Mouse (Mus musculus) ovary, postnatal 10 days (tissue): ENCODE results near the gene Matk.
A peak's percentile ranks its signal among the peaks of the same experiment; 100 is the strongest.
"Not testable (repeated sequence)": the region's sequence is repeated elsewhere in the genome, so short reads cannot be mapped to it uniquely, and the experiment has no call there.

Source experiments
- DNase-seq: peaks from one replicate; pipeline ENCODE4 v3.0.0; 2022; ENCODE audit warnings: low spot score

The Matk gene

DNA sequence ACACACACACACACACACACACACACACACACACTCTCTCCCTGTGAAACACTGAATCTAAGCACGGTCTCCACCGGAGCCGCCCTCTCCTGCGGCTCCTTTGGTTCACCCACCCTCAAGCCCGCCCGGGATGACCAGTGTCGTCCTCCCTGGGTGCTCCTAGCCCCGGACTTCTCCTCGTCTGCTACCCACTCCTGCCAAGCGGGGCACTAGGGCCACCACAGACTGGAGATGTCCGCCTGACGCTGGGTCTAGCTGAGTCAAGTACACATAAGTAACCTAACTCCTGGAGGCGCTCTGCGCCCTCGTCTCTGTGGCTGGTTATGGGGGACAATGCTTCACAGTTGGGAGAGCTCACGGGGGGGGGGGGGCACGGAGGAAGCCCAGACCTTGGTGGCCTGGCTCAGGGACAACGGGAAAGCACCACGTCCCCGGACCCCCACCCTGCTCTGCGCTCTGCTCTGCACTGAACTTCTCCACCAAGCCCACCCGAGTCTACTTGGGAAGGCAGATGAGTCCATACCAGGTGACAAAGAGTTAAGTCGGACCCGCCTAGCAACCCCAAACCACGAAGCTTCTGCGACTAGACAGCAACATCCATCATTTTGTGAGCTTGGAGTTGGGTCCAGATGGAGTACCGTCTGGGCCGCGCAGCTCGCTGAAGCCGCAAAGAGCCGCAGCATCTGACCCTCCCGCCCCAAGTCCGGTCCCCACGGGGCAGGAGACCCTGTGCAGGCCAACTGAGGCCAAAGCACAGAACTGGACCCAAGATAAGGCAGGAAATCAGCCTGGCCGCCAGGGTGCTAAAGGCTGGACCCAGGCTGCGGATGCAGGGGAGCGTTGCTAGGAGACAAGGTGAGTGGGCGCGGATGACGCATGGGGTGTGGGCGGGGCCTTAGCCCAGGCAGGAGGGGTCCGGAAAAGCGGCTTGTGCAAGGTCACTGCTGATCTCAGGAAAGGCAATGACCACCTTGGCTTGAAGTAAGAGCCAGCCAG is at the start of gene Matk:
Matk (plus strand) TSS at position 512 of the 996 bp plus-strand sequence.
- no peak for DNase-seq

DNA sequence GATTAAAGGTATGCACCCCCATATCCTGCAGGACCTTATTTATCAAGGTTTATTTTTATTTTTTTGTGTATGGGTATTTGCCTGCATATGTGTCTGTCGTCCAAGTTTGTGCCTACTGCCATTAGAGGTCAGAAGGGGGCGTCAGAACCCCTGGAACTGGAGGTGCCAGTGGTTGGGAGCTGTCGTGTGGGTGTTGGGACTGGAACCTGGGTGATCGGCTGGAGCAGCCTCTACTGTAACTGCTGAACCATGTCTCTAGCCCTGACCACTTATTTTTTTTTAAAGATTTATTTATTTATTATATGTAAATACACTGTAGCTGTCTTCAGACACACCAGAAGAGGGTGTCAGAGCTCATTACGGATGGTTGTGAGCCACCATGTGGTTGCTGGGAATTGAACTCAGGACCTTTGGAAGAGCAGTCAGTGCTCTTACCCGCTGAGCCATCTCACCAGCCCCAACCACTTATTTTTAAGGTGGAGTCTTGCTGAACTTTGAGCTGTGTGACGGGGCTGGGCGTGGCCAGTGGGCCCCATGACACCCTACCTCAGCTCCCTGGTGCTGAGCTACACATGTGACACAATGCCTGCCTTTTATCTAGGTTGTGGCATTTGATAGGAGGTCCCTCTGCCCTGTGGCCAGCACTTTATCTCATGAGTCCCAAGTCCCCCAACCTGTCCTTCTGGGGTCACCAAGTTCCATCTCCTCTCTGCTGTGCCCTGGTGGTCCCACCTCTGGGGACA is 49.6 kb upstream of the Matk start:
- no peak for DNase-seq

DNA sequence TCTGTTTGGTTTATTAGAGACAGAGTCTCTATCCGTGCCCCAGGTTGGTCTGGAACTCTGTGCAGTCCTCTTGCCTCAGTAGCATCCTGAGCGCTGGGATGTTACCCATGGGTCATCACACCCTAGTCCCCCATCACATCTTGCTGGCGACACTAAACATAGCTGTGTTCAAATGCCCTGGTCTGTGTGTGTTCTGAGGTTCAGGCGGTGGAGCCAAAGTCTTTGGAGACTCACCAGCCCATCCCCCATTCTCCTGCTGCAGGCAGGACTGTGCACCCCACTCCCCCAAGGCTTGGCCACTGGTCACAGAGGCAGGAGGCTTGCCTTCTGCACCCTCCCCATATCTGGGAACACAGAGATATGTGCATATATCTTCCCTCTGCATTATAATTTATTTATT is 48.6 kb upstream of the Matk start:
- no peak for DNase-seq

DNA sequence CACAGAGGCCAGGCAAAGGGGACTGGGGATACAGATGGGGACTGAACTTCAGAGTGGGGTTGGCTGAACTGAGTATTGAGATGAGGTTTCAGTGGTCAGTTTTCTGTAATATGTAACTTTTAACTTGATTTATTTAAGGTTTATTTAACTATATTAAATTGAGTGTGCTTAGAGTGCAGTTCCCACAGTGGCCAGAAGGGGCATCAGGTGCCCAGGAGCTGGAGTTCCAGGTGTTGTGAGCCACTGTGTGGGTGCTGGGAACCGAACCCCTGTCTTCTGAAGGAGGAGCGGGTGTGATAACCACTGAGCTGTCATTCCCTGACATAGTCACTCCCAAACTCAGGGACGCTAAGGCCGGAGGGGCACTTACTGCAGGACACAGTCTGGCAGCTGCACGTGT is 42.6 kb upstream of the Matk start:
- no peak for DNase-seq

DNA sequence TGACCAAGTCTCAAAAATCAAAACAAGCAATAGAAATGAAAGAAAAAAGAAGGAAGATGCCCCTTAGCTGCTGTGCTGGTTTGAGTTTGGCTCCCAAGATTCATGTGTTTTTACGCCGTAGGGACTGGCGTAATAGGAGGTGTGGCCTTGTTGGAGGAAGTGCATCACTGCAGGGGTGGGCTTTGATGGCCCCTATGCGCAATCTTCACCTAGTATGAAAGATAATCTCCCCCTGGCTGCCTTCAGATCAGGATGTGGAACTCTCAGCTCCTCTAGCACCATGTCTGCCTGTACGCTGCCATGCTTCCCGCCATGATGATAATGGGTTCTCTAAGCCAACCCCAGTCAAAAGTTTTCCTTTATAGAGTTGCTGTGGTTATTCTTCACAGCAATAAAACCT is 36.5 kb upstream of the Matk start:
- DNase-seq = no peak

DNA sequence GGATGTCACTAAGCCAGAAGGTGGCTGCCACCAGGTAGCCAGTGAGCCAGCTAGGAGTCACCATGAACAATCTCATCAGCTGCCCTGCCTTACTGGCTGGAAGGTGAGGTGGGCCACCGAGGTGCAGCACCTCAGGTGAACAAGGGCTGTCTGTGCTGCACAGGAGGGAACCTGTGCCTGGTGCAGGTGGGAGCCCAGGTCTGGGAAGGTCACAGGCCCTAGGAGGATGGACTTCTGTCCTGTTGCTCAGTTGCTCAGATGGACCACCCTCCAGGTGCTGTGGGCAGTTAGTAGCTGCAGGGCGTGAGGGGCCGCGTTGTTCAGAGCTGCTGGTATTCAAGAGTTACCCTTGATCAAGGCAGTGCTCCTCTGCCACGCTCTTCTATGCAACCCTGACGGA is 35.9 kb upstream of the Matk start:
- DNase-seq = no peak

DNA sequence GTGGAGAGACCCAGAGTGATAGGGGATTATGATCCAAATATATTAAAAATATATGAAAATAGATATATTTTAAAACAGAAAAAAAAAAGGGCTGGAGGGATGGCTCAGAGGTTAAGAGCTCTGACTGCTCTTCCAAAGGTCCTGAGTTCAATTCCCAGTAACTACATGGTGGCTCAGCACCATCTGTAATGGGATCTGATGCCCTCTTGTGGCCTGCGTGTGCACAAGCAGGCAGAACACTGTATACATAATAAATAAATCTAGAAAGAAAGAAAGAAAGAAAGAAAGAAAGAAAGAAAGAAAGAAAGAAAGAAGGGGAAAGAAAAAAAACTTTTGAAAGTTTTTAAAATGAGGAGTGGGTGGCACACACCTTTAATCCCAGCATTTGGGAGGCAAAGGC is 35.5 kb upstream of the Matk start:
- DNase-seq = not testable (repeated sequence)

DNA sequence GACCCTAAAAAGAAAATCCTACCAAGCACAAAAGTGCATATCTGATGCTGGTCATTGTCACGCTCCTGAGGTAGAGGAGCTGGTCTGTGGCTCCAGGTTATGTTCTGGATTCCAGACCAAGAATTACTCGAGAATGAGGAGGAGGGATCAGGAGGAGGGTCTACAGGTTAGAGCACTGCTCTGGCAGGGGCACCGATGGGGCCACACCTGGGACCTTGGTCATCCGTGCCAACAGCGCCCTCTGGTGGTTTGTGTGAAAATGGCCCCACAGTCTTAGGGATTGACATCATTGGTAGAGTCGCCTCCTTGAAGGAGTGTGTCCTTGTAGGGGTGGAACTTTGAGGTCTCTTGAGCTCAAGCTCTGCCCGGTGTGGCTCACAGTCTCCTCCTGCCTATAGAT is 34.8 kb upstream of the Matk start:
- DNase-seq = peak; percentile 36

DNA sequence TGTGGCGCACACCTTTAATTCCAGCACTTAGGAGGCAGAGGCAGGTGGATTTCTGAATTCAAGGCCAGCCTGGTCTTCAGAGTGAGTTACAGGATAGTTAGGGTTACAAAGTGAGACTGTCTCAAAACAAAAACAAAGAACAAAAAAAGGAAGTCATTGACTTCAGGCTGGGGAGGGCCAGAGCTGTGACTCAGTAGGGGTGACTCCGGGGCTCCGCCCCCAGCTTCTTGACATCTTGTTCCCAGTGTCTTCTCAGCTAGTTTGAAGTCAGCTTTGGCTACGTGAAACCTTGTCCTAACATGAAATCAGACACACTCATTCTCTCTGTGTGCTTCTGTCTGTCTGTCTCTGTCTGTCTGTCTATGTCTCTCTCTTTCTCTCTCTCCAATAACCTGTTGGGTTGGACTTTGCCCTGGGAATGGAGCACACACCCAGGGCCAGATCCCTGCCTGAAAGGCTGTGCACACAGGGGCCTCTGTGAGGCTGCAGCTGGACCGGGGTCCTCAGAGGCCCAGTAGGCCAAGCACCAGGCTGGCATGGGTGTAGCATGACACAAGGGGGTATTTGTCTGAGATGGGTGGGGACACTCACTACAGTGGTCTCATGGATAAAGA is 31.2 kb upstream of the Matk start:
- DNase-seq = no peak

DNA sequence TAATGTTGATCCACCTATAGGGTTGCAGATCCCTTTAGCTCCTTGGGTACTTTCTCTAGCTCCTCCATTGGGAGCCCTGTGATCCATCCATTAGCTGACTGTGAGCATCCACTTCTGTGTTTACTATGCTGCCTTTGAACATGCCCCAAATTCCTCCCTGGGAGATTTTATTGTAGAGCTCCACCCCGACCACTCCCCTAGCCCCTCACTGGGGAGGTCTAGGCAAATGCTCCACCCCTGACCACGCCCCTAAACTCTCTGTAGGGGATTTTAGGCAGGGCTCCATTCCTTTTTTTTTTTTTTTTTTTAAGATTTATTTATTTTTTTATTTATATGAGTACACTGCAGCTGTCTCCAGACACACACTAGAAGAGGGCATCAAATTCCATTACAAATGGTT is 29.0 kb upstream of the Matk start:
- not testable (repeated sequence) for DNase-seq

DNA sequence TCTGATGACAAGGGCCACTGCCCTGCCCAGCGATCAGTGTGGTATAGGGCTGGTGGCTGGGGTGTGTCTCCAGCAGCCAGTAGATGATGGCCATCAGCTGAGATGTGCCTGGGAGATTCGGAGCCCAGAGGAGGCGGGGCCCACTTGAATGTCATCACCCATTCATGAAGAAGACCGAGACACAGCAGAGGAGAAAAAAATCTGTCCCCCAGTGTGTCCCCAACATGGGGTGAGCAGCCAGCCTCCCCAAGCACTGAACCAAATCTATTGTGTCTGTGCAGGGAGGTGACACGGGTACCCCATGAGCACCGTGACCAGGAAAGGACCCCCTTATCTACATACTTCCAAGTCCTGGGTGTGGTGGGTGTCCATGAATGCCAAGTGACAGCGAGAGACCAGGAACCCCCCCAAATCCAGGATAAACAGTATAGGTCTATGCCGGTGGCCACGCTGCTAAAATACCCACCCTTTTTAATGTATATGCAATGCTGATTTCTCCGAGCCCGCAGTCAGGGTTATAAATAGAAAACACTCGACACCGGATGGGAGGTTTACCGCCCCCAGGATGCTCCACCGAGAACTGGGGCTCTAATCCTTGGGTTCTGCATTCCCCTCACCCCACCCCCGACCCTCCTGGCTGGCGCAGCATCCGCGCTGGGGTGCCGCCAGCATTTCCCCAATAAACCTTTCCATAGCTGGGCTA is 22.8 kb upstream of the Matk start:
- DNase-seq = no peak

DNA sequence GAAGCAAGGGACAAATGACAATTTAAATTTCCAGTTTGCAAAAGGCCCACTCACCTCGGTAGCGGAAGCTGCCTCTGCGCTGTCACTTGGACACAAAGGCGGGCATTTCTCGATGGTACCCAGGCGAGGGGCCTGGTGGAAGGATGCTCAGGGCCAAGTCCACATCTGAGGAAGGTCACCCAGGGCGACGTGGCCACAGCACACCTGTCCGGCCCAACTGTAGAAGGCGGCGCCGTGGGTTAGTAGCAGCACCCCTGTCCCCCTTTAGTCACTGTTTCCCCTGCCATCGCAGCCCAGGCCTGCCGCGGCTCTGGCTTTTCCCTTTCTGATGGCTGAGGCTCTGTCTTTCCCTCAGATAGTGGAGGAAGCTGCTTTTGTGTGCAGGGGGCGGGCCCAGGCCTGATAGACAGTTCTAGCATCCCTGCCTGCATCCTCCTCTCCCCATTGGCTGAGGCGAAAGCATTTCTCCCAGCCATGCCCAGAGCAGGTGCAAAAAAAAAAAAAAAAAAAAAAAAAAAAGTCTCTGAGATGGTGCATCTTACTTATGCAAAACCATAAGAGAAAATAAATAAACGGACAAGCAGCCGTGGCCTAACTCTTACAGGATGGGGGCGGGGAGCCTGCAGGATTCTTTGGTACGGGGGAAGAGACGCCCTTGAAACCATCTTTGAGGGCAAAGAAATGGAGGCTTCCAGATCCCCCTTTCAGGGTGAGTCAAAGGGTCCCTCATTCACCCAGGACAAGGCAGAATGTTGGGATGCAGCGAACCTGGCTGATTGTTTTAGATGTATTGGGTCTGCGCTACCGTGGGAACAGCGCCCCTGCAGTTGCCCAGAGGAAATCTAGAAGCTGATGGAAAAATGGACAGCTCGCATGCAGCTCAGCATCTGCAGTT is 22.1 kb upstream of the Matk start, which contains the start of gene Atcay:
Atcay (minus strand) TSS at position 396 of the 895 bp plus-strand sequence.
- no peak for DNase-seq

DNA sequence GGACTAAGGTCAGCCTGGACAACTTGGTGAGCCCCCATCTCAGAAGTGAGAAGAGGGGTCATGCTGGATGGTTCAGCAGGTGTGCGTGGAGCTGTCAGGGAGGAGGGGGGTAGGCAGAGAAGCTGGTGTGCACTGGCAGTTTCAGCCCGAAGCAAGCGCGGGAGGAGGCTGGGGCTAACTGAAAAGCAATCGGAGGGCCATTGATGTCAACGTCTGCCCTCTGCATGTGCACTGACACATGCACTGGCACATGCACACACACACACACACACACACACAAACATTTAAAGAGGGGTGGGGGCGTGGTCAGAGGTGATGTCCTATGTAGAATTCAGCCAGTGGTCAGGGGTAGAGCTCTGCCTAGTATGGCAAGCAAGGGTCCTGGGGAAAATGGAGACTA is 21.3 kb upstream of the Matk start:
- DNase-seq = no peak

DNA sequence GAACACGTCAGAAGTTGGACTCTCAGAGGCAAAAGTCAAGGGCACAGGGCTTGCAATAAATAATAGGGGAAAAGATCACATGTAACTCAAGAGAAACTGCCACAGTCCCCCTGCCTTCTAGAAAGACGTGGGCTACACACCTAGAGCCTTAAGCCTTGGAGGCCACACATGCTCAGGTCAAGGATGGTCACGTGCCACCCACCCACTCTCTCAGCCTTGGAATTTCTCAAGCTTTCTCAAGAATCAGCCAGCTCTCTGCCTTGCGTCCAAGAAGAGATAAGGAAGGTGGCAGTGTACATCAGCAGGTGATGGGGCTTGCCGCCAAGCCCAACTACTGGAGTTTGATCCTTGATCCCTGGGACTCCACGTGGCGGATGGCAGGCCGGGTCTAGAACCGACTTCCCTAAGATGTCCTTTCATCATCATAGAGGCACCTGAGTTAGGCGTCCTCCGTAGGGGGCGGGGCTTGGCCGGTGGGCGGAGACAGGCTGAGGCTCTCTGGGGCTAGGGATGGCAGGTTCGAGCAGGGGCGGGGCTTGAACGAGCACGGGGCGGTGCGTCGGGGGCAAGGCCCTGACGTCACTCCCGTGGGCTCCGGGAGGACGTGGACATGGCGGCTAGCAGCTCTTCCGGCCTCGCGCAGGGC is 20.0 kb upstream of the Matk start, which contains the start of gene Zfr2:
Zfr2 (plus strand) TSS at position 576 of the 646 bp plus-strand sequence.
- DNase-seq = peak; percentile 55

DNA sequence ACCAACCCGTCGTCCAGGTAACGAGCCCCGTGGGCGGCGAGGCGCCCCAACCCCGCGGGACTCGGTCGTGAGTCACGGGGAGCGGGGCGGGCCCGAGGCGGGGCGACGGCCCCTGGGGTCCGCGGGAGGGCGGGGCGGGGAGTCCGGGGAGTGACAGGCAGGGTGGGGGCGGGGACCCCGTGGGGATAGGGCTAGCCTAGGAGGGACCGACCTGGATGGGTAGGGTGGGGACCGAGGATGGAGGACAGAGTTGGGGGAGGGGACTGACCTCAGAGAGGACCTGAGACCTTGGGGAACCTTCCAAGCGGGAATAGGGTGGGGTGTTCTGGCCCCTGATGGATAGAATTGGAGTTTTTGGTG is 19.5 kb upstream of the Matk start:
- no peak for DNase-seq

DNA sequence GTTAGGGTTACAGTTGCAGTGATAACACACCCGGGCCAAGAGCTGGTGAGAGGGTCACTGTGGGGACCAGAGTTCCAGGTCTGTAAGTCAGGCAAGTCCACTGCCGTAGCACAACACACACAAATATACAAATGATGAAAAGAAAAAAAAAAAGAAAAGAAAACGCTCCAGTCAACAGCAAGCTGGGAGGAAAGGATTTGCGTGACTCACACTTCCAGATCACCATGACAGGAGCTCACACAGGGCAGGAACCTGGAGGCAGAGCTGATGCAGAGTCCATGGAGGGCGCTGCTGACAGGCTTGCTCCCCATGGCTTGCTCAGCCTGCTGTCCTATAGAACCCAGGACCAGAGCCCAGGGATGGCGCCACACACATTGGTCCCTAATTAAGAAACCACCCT is 18.5 kb upstream of the Matk start:
- DNase-seq = no peak

DNA sequence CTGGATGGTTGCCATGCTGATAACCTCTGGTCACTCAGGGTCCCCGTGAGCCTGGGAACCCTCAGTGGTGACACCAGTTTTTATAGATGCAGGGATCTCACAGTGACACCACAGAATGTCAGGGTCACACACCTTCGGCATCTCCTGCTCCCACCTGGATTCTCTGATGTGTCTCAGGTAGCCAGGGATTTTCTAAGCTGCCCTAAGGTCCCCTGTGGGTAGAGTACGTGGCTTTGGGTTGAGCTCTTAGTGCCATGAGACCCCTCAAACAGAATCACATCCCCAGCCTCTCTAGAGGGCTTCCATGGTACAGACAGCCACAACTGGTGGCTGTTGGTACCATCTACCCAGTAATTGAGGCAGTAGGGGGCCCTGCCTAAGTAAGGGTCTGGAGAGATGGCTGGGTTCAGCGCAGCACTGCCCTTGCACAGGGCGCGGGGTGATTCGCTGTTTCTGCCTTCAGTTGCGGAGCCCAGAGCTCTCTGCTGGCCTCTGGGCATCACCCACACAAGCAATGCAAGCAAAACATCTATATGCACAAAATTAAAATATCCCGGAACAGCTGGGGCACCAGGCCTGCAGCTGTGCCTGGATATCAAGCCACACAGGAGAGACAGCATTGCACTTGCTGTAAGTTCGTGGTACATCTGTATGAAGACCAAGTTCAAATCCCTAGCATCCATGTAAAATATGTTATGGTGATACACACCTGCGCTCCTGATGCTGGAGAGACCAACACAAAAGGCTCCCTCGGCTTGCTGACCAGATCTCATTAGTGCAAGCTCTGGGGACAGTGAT is 16.1 kb upstream of the Matk start:
- DNase-seq = no peak

DNA sequence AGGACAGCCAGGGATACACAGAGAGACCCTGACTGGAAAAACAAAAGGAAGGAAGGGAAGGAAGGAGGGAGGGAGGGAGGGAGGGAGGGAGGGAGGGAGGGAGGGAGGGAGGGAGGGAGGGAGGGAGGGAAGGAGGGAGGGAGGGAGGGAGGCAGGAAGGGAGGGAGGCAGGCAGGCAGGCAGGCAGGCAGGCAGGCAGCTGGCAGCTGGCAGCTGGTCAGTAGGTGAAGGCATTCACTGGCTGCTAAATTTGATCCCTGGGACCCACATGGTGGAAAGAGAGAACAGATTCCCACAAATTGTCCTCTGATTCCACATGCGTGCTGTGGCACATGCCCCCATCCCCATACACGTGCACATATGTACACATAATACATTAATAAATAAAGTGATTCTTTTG is 14.1 kb upstream of the Matk start:
- DNase-seq = no peak

DNA sequence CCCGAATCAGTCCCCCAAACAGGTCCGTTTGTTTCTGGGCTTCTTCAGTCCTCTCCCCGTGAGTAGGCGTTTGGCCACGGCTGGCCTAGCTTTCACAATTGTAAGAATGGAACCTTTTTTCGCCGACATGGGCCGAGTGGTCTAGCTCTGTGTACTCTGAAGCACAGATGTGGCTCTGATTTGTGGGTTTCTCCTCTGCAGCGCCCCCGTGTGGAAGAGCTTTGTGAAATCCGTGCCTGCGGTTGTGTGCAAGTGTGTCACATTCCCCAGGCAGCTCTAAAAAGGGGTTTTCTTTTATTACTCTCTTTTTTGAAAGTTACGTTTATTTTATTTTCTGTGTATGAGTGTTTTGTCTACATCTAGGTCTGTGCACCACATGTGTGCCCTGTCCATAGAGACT is 11.9 kb upstream of the Matk start:
- no peak for DNase-seq

DNA sequence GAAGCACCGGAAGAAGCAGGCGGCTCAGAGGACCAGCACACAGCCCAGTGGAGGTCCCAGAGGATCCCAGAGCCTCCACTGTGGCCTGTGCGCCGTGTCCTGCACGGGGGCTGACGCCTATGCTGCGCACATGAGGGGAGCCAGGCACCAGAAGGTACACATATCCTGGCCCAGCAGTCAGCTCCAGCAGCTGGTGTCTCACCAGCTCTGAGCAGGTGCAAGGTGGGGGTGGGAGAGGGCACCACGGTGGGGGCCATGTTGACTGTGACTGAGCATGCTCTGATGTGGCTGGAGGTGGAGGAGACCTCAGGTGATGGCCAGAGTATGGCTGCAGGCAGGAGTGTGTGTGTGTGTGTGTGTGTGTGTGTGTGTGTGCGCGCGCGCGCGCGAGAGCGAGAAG is 10.7 kb upstream of the Matk start:
- DNase-seq = no peak
